Mouse (Mus musculus): ENCODE data around the gene Ctcf.

DNA sequence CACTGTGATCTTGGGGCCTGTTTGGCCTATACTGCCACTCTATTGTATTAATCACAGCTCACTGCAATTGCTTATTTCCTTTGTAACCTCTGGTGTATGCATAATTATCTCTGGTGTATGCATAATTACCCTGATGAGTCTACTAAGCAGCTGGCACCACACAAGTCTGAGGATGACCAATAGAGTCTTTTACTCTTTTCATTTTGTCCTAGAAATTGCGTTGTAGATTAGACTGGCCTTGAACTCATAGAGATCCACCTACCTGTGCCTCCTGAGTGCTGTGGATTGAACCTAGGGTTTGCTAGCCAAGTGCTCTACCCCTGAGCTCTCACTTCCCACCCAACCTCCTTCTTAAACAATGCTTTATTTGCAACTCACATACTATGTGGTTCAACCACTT is 10.3 kb upstream of the Ctcf start:
- no peak for TF ChIP-seq CTCF (IDR thresholded peaks at IDR 0.05; ENCODE audit: control insufficient read depth, insufficient read depth, insufficient replicate concordance, low read depth, low read length)
- no peak for TF ChIP-seq POLR2A (IDR thresholded peaks at IDR 0.05; ENCODE audit: control insufficient read depth, low read depth, low read length)

Data from testis, adult 2 months (tissue).